Mouse (Mus musculus) cortical plate, adult 2 months (tissue): ENCODE data around the gene Dnal1.

Source experiments
- CTCF ChIP-seq: fragments of 200-500 bp; IDR thresholded peaks from 2 replicates; pipeline ENCODE4 v1.5.1; 2011; ENCODE audit warnings: mild to moderate bottlenecking, control low read depth, low read length; ENCODE audit not compliant: insufficient read depth; ENCODE audit errors: extremely low read depth
- POLR2A ChIP-seq: fragments of 200-500 bp; IDR thresholded peaks from 2 replicates; pipeline ENCODE4 v1.6.1; 2011; ENCODE audit warnings: mild to moderate bottlenecking, low read length, control low read depth; ENCODE audit not compliant: insufficient read depth; ENCODE audit errors: extremely low read depth

DNA sequence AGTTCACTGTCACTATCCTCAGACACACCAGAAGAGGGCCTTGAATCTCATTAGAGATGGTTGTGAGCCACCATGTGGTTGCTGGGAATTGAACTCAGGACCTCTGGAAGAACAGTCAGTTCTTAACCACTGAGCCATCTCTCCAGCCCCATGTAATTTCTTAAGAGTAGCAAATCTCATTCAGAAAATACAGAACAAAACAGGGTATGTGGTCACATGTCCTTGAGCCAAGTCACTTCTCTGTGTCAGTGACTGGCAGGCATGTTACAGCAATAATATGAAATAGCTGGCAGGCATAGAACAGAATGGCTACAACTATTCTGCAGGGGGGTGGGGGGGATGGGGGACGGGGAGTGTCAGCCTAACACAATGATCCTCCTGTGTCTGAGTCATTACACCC is 14.1 kb upstream of the Dnal1 start:
- TF ChIP-seq CTCF (no peak), POLR2A (no peak)
